Mouse (Mus musculus): ENCODE data around the gene Acot6.

GRCm38 (mm10) chr12:84152352-84153190 lies 52.1 kb downstream of the Acot6 start:
- TF ChIP-seq RAD21 (IDR thresholded peaks at IDR 0.05; ENCODE audit: low read depth, low read length) (no peak), MAZ (IDR thresholded peaks at IDR 0.05; ENCODE audit: low read depth, low read length) (no peak), MEF2A (IDR thresholded peaks at IDR 0.05; ENCODE audit: extremely low read depth, insufficient replicate concordance, low read depth, low read length, poor library complexity, severe bottlenecking) (no peak), MYC (IDR thresholded peaks at IDR 0.05; ENCODE audit: low read depth, low read length) (no peak), ZMIZ1 (IDR thresholded peaks at IDR 0.05; ENCODE audit: low read depth, low read length) (no peak), CTCF (IDR thresholded peaks at IDR 0.05 in 2 of 3, conservative IDR thresholded peaks at IDR 0.05 in 1 of 3; ENCODE audit: control insufficient read depth in 1 of 3, insufficient read depth in 1 of 3, low read depth in 2 of 3, low read length in 3 of 3, poor library complexity in 1 of 3, severe bottlenecking in 1 of 3) (no peak), MXI1 (IDR thresholded peaks at IDR 0.05; ENCODE audit: low read depth, low read length) (no peak), USF2 (IDR thresholded peaks at IDR 0.05; ENCODE audit: borderline replicate concordance in 1 of 2, insufficient read depth in 1 of 2, low read depth in 1 of 2, low read length in 2 of 2) (no peak), ZC3H11A (IDR thresholded peaks at IDR 0.05; ENCODE audit: low read depth, low read length) (no peak)
